Mouse (Mus musculus) brain, embryonic 14.5 days (tissue): ENCODE results near the gene En2. TPM values are rescaled to one million over a fixed set of nuclear protein-coding genes. Genes with fewer than 3 reads are reported as not detected.

Experiments
- DNase-seq: peaks from one replicate; pipeline ENCODE4 v3.0.0-alpha.2; 2011; ENCODE audit warnings: low read depth
- CTCF ChIP-seq: fragments of 200-500 bp; IDR thresholded peaks from 2 replicates; pipeline ENCODE4 v1.5.1; 2012; ENCODE audit warnings: inconsistent platforms, mild to moderate bottlenecking, moderate library complexity, borderline replicate concordance; ENCODE audit not compliant: insufficient read depth, insufficient read length; ENCODE audit errors: extremely low read depth
- POLR2A ChIP-seq: fragments of 200-500 bp; IDR thresholded peaks from 2 replicates; pipeline ENCODE4 v1.6.1; 2012; ENCODE audit warnings: mild to moderate bottlenecking, inconsistent platforms, borderline replicate concordance; ENCODE audit not compliant: poor library complexity, insufficient read depth, insufficient read length, severe bottlenecking; ENCODE audit errors: extremely low read depth
- polyA plus RNA-seq: library from polyadenylated mRNA; depleted of rRNA; stranded (reverse); fragments of >200 nt; gene quantifications from 2 replicates; pipeline ENCODE4 v1.2.3, GENCODE M21; 2012

The En2 gene
- polyA plus RNA-seq, 1 experiment, result 30.9 TPM

- TF ChIP-seq POLR2A, result no peak
- no peak for TF ChIP-seq CTCF
- DNase-seq, result peak; percentile 3
Observed at GRCm38 (mm10) chr5:28163926-28164325, 1.6 kb upstream of the En2 start.

DNA sequence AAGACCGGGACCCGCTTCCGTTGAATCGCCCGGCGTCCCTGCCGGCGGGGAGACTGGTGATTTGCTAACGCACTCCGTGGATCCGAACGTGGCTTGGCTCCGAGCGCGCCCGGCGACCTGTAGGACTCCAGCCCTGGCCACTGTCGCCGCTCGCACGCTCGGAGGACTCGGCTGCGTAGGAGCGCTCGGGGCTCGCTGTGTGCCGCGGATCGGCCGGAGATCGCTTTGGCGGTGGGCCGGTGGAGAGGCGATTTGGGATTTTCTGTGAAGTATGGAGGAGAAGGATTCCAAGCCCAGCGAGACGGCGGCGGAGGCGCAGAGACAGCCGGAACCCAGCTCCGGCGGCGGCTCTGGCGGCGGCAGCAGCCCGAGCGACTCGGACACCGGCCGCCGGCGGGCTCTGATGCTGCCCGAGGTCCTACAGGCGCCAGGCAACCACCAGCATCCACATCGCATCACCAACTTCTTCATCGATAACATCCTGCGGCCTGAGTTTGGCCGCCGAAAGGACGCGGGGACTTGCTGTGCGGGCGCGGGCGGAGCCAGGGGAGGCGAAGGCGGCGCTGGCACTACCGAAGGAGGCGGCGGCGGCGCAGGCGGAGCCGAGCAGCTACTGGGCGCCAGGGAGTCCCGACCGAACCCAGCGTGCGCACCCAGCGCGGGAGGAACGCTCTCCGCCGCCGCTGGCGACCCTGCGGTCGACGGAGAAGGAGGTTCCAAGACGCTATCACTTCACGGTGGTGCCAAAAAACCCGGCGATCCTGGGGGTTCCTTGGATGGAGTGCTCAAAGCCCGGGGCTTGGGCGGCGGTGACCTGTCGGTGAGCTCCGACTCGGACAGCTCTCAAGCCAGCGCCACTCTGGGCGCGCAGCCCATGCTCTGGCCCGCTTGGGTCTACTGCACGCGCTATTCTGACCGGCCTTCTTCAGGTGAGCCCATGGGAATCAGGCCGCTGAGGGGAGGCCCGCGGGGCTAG lies 1.1 kb downstream of the En2 start:
- TF ChIP-seq POLR2A (no peak), CTCF (no peak)
- peak; percentile 54 for DNase-seq

GRCm38 (mm10) chr5:28167611-28168252 lies 2.2 kb downstream of the En2 start:
- DNase-seq, result peak; percentile 68
- TF ChIP-seq POLR2A (no peak), CTCF (no peak)

DNA sequence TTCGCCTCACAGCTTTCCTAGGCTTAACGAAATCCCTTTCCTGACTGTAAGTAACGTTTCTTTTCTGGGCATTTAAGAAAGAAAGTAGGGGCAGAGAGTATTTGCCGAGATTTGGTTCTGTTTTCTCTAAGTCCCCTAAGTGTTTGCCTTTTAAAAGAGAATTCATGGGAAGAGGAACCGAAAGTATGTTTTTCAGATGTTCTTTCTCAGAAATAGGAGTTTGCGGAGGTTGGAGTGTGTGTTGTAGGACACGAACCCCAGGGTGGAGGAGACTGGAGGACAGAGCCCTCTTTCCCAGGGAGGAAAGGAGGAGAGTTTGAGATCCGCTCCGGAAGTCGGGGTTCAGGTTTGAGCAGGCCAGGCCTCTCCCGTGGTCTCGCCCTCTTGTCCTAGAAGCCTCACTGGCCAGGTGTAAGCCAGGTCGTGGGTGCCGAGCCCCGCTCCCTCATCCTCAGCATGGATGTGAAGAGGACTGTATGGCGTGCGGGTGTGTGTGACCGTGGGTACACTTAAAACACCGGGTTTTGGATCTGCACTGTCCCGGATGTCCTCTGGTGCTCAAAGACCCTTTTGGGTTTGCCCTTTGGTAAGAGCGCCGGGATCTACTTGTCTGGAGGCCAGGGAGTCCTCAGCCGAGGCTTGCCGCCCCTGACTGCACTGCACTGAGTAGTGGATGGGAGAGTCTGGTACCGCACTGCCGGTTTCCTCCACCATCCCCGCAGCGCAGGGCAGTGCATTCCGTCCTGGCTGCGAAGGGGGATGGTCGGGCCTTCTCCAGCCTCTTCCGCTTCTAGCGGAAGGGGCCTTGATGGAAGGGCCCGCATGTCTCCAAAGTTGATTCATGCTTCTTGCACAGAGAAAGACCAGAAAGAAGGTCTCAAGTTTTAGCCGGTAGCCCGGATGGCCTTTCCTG lies 3.0 kb downstream of the En2 start:
- DNase-seq, result peak; percentile 38
- TF ChIP-seq POLR2A, result no peak
- no peak for TF ChIP-seq CTCF

DNA sequence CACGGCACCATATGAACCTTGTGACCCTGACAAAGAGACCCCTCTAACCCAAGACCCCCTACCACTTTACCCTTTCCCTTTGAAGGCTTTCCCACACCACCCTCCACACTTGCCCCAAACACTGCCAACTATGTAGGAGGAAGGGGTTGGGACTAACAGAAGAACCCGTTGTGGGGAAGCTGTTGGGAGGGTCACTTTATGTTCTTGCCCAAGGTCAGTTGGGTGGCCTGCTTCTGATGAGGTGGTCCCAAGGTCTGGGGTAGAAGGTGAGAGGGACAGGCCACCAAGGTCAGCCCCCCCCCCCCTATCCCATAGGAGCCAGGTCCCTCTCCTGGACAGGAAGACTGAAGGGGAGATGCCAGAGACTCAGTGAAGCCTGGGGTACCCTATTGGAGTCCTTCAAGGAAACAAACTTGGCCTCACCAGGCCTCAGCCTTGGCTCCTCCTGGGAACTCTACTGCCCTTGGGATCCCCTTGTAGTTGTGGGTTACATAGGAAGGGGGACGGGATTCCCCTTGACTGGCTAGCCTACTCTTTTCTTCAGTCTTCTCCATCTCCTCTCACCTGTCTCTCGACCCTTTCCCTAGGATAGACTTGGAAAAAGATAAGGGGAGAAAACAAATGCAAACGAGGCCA lies 3.8 kb downstream of the En2 start:
- no peak for DNase-seq
- no peak for TF ChIP-seq POLR2A
- TF ChIP-seq CTCF, result no peak

GRCm38 (mm10) chr5:28170081-28170480 lies 4.6 kb downstream of the En2 start:
- DNase-seq, result peak; percentile 27

GRCm38 (mm10) chr5:28170892-28171291 lies 5.4 kb downstream of the En2 start:
- no peak for TF ChIP-seq CTCF
- peak; percentile 54 for DNase-seq

More at GRCm38 (mm10) chr5:28170081-28170480, 4.6 kb downstream of the En2 start:
- TF ChIP-seq CTCF (no peak), POLR2A (no peak)

- DNase-seq, result peak; percentile 45
- TF ChIP-seq CTCF (no peak), POLR2A (no peak)
Observed at GRCm38 (mm10) chr5:28171667-28172066, 6.2 kb downstream of the En2 start.

GRCm38 (mm10) chr5:28172261-28172920 lies 6.9 kb downstream of the En2 start:
- TF ChIP-seq CTCF (no peak), POLR2A (no peak)
- peak; percentile 33 for DNase-seq
